Mouse (Mus musculus): ENCODE results near the gene Sept9.

DNA sequence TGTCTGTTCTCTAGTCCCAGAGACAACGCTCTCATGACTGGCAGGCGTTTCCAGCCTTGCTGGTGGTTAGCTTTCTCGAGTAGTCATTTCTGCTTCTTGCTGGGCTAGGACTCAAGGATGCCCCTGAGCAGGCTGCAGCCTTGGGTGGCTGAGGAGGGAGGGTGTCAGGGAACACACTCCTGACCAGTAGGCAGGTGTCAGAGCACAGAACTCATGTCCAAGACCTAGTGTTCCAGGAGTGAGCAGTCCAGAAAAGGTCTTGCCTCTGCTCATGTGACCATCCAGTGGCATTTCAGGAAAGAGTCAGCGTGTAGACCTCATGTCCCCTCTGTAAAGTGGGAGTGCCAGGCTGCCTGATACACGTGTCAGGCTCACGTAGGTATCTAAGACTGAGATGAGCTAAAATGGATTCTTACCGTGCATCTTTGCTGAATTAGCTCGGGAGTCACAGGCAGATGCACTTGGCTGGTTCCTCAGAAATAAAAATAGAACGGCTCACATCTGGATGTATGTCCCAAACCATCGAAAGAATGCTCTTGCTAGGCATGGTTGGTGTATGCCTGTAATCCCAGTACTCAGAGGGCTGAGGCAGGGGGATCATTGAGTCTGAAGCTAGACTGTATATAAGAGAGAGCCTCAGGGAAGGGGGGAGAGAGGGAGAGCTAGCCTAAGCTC is 149.1 kb downstream of the Sept9 start:
- no peak for TF ChIP-seq POLR2A (IDR thresholded peaks at IDR 0.05; ENCODE audit: insufficient read depth, low read depth, low read length)
- no peak for TF ChIP-seq CTCF (IDR thresholded peaks at IDR 0.05; ENCODE audit: insufficient read depth, low read depth, low read length)
